Mouse (Mus musculus) adrenal gland (tissue): ENCODE measurements around the gene Manba.

Source experiments
- intact Hi-C: fragments of 180-260 bp; cut with DNase I; formaldehyde crosslinking; loops from one replicate; pipeline ENCODE4 v1.15.1; 2025

Gene Manba

DNA sequence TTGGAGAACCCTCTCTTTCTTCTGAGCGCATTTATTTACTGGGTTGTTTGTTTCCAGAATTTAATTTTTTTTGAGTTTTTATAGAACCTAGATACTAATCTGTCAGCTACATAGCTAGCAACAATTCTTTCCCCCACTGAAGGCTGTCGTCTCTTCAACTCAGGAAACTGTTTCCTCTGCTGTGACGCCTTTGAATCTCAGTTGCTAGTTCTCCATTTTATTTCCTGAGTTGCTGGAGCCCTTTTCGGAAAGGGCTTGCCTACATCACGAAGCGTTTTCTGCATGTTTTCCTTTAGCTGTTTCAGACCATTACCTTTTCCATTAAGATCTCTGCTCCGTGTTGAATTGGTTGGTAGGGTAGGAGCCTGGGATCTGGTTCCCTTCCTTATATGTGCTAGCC, 131.3 kb downstream of the Manba start:
- intact Hi-C loops, result no loop called here
